Mouse (Mus musculus) frontal cortex, postnatal 14 days (tissue): ENCODE measurements around the gene Nt5c3.
"Not testable (repeated sequence)": the region's sequence is repeated elsewhere in the genome, so short reads cannot be mapped to it uniquely, and the experiment has no call there.

Experiments
- DNase-seq, 2 experiments: peaks; one replicate each; pipeline ENCODE4 v3.0.0; 2022; ENCODE audit warnings: low spot score in 2 of 2

The Nt5c3 gene

DNA sequence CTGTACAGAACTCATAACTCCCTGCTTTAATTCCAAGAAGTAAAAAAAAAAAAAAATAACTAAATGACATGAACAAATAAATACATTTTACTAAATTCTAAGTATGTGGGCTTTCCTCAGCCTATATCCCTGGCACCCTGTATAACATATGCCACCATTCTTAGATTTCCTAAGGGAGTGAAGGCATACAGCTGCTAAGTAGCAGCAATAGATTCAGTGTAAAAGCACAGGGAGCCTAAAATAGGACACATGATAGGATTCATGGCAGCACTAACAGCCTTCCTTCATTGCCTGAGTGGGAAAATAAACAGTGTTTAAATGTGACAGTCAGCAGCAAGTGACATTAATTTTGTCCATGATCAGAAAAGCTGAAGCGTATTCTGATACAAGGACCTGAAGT is 19.4 kb downstream of the Nt5c3 start:
- no peak for DNase-seq

DNA sequence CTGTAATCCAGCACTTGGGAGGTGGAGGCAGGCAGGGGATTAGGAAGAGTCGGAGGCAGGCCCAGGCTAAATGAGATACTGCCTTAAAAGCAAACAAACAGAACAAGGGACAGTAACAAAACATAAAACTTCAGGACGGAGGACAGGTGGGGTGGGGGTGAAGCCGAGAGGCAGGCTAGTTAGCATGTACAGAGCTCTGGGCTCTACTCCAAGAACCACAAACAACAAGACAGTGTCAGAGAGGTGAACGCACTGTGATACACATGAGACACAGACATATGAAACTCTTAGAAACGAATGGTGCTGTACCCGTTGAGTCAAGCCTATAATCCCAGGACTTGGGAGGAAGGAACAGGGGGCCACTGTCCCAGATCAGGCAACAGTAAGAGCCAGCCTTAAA is 19.9 kb downstream of the Nt5c3 start:
- no peak for DNase-seq

- no peak for DNase-seq
These were observed 20.9 kb downstream of the Nt5c3 start for GRCm38 (mm10) chr6:56902606-56903520.

GRCm38 (mm10) chr6:56901824-56902386 is 21.8 kb downstream of the Nt5c3 start:
- no peak for DNase-seq

DNA sequence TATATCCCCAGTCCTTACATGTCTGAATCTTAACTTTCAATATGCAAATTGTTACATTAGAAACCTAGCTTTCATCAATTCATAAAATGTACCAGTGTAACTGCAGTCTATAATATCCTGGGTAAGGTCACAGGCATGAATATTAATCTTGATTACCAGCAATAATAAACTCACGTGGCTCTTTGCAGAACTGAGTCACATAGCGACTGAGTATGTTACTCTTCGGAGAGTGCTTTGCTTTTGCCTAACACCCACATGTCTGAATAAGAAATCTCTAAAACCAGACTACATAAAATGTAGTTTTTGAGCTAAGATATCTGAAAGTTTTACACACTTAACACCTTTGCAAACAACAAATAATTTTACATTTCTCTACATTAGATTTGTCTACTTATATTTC is 22.4 kb downstream of the Nt5c3 start:
- DNase-seq: no peak

DNA sequence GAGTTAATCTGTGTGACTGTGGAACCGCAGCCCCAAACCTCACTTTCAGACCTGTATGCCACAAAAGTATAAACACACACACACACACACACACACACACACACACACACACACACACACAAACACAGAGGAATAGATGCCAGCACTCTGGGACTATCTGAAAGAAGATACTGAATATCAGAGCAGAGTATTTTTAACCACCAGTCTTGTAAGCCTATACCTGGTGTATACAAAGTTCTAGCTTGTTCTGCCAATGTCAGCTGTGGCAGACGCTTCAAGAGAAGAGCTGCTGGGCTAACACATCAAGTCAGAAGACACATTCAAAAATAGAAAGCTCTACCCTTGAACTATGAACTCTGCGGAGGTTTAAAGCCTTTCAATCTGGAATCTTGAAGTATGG is 24.1 kb downstream of the Nt5c3 start:
- no peak for DNase-seq

- DNase-seq: no peak
These were observed 33.0 kb downstream of the Nt5c3 start for GRCm38 (mm10) chr6:56890762-56891161.

GRCm38 (mm10) chr6:56888561-56888960 is 35.2 kb downstream of the Nt5c3 start:
- no peak for DNase-seq

GRCm38 (mm10) chr6:56879352-56879955 is 44.3 kb downstream of the Nt5c3 start:
- no peak for DNase-seq

DNA sequence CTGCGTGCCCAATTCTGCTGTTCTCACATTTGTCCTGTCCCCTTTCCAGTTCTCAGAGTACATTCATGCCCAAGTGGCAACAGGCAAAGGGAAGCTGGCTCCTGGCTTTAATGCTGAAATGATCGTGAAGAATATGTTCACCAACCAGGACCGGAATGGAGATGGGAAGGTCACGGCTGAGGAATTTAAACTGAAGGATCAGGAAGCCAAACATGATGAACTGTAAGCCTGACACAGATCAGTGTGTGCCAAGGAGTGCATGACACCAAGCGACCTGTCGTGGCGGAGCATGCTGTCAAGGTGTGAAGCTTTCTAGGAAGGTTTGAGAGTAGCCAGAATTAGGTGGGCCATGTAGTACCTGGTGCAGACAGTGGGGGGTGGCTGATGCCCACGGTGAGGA is 45.7 kb downstream of the Nt5c3 start:
- DNase-seq: no peak

- no peak for DNase-seq
These were observed 46.9 kb downstream of the Nt5c3 start for GRCm38 (mm10) chr6:56876870-56877269.

GRCm38 (mm10) chr6:56870027-56870426 is 53.7 kb downstream of the Nt5c3 start:
- DNase-seq: no peak

DNA sequence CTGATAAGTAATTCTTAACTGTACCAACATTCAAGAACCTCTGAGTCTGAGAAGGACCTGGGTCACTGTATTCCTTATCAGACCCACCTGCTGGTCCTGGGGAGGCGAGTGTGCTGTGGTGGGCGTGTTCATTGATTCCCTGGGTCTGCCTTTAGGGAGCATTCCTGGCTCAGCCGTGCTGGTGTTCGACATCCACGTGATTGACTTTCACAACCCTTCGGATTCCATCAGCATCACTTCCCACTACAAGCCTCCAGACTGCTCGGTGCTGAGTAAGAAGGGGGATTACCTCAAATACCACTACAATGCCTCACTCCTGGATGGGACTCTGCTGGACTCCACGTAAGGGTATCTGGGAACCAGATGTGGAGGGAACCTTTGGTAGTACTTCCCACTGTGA is 55.2 kb downstream of the Nt5c3 start:
- DNase-seq: no peak

- DNase-seq: not testable (repeated sequence)
These were observed 56.8 kb downstream of the Nt5c3 start for GRCm38 (mm10) chr6:56866899-56867298.

- DNase-seq: no peak
These were observed 63.4 kb downstream of the Nt5c3 start for GRCm38 (mm10) chr6:56860205-56860848.

DNA sequence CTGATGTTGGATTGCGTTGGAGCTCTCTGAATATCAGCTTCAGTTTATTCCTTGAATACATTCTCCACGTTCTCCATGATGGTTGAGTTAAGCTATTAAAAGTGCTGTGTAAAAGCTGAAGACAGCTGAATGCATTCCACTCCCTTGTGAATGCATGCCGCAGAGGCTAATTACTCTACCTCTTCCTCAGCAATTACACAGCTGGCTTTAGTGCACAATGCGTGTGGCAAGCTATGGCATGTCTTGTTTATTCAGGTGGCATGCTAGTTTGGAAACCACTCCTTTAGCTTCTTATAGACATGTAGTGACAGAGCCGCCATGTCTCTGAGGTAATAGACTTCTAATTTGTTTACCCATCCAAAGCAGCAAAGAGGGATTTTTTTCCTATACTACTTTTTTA is 67.0 kb downstream of the Nt5c3 start:
- no peak for DNase-seq

DNA sequence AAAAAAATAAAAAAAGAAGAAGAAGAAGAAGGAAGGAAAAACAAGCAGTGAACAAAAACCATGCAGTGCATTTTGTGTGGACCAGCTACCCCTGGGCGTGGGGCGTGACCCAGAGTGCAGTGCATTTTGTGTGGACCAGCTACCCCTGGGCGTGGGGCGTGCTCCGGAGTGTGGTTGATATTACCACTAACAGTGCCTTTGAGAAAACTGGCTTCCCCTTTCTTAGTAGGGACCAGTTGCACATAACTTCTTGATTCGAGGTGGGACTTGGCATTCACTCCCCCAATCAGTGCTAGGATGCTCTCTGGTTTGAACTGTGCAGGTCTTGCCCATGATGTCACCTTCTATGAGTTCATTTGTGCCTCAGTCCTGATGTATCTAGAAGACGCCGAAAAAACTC is 68.9 kb downstream of the Nt5c3 start:
- DNase-seq: no peak

- DNase-seq: no peak
These were observed 73.4 kb downstream of the Nt5c3 start for GRCm38 (mm10) chr6:56850315-56850714.

- DNase-seq: no peak
These were observed 74.8 kb downstream of the Nt5c3 start for GRCm38 (mm10) chr6:56848974-56849373.

GRCm38 (mm10) chr6:56844365-56844764 is 79.4 kb downstream of the Nt5c3 start:
- no peak for DNase-seq

DNA sequence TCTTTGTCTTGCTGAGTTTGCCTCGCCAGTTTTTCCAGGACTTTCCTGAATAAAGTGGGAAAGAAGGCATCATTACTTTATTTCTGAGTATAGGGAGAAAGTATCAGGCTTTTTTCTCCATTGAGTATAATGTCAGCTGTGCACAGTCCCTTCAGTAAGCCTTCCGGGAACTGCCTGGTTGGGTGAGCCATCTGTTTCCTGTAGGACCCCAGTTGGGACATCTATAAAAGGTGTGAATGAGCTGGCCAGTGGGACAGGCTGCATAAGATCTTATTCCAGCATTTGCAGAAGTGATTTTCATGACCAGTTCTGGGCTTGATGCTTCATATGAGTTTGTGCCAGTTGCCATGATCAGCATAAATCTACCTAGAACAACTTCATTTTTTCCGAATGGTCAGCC is 80.5 kb downstream of the Nt5c3 start:
- no peak for DNase-seq

DNA sequence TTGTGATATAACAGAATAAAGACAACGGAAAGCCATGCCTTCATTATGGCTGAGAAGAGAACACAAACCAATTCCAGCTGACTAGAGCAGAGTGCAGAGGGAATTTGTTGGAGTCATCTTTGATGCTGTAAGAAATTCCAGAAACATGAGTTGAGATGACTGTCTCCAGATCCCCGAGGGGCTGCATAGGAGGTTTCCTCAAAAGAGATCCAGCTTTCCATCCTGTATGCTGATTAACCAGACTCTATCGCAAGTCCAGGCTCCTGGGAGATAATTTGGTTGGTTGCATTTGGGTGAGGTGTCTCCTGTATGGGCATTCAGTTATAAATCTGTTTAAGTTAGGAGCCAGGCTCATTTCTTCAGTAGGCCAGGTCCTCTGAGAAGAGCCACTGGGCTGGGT is 86.1 kb downstream of the Nt5c3 start:
- no peak for DNase-seq

DNA sequence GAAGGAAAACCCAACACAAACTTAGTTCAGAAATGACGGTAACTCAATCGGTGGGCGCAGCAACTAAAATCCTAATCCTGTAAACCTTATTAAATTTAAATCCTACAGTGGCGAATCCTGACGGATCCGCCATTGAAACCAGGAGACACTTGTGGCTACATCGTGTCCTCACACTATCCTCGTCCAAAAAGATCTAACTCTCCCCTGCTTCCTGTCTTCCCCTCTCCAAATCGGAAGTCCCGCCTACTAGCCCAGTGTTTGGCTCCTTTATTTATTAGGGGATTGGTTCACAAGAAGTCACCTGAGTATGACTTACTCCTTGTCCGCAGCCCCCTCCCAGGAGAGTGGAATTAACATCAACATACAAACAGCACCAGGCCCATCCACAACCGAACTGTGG is 86.6 kb downstream of the Nt5c3 start:
- no peak for DNase-seq
